Mouse (Mus musculus): ENCODE measurements around the gene Tvp23b.
A peak's percentile ranks its signal among the peaks of the same experiment; 100 is the strongest.

The Tvp23b gene

DNA sequence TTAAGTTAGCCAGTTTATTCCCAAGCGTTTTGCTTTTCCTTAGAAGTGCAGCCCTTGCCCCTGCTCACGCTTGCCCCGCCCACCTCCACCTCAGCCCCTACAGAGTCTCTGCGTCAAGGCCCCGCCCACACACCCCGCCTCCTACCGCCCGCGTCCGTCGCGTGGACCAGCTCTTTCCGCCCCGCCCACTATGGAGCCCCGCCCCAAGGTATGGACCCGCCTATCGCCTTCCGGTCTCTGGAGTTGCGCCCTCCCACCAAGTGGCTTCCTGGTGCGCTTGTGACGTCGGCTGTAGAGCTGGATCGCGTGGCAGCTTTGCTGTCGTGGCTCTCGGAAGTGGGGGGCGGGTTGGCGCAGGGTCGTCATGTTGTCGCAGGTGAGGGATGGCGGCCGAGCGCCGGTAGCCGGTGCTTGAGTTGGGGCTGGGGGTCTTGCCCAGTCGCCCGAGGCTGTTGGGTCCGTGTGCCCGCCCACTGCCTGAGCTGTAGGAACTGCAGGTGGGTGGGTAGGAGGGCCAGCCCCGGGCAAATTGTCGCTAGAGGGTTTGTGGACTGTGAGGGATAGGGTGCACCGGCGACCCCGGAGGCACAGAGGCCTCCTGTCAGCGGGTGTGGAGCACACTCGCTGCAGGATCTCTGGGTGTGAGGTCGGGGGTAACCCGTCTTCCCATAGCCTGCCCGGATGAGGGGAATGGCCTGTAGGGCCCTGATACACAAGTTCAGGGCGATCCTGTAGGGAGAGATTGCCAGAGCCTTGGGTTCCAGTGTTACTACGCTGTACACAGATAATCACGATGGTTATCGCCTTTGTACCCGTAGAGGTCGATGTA is at the start of gene Tvp23b:
Tvp23b (plus strand) TSS at position 236 of the 829 bp plus-strand sequence.
- peak; percentile 99 for DNase-seq (ENCODE audit: extremely low spot score, low spot score)

DNA sequence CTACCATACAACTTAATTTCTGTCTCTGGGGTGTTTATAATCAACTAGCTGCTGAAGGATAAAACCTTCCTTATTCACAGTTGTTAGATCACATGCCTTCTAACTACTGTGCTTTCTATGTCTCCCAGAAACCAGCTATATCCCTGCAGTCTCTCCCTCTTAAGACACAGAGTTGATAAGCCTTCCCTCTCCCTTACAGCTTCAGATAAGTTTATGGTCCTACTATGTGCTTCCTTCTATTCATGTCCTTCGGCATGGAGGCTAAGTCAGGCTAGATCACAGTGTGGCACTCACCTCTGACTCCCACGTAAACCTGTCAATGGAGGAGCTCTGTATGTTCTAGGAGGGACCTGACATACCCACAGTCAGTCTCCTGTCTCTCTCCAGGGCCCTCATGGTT is 48.9 kb upstream of the Tvp23b start:
- no peak for DNase-seq (ENCODE audit: extremely low spot score, low spot score)

DNA sequence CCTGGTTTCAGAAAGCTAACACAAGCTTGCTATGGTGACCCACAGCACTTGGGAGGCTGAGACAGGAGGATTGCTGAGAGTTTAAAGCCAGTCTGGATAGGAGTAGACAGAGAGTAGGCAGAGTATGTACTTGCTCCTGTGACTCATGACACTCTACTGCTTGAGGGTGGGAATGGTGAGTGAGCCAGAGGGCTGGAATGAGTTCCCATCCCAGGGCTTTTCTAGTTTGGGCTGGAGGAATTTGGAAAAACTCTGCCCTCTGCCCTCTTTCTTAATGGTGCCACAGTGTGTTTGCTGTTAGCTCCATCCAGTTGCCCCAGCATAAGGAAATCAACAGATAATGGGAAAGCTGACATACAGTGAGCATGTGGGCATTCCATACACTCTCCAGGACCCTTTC is 47.3 kb upstream of the Tvp23b start:
- DNase-seq (ENCODE audit: extremely low spot score, low spot score): no peak

DNA sequence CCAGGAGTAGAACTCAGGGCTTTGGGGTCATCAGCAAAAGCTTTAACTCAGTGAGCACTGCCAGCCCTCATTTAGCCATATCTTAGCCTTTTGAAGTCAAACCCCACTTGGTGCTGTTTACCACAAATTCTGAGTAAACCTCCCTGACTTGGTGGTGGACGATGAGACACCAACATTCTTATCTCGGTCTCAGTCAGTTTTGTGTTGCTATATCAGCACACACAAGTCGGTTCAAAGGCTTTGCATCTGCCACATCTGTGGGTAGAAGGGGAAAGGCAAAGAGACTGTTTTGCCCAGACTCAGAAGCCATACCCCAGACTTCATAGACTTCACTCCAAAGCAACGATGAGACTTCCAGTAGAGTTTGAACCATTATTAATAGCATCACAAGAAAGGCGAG is 34.7 kb upstream of the Tvp23b start:
- DNase-seq (ENCODE audit: extremely low spot score, low spot score): no peak

DNA sequence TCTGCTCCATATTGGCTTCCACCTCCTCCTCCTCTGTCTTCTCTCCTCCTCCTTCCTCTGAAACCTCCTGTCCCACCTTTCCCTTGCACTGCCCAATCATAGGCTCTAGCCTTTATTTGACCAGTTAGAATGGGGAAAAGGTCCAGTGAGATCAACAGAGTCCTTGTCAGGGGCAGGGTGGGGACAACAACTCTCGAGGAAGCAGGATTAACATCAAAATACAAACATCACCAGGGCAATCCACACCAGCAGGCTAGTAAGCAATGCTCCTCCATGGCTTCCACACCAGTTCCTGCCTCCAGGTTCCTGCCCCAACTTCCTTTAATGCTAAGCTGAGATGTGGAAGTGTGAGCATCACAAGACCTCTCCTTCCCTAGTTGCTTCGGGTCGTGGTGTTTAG is 33.5 kb upstream of the Tvp23b start:
- DNase-seq (ENCODE audit: extremely low spot score, low spot score): no peak

DNA sequence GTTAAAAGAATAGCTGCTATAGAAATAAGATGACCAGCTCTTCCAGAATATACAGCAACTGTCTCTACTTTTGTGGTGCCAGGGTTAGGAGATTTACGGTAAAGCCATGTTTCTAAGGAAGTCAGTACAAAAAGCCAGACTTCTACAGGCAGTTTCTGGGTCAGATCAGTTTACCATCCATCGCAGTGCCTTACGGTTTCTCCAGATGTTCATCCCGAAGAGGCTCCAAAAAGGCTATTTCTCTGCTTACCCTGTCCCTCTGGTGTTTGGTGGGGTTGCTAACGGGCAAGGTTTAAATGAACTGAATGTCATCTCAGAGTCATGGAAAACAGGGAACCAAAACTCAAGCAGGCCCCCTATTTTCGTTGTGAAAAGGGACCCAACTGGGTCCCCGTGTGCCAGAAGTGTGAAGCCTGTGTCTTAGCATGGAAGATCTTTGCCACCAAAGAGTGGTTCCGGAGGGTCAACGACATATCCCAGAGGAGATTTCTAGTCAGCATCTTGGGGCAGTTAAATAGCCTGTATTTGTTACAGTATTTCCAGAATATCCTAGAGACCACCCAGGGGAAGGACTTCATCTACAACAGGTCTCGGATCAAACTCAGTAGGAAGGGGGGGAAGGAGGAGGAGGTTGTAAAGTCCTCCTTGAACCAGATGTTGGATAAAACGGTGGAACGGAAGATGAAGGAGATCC is 32.1 kb upstream of the Tvp23b start, which contains the start of gene Fbxw10:
Fbxw10 (plus strand) TSS at position 109 of the 694 bp plus-strand sequence.
- DNase-seq (ENCODE audit: extremely low spot score, low spot score): peak; percentile 34

DNA sequence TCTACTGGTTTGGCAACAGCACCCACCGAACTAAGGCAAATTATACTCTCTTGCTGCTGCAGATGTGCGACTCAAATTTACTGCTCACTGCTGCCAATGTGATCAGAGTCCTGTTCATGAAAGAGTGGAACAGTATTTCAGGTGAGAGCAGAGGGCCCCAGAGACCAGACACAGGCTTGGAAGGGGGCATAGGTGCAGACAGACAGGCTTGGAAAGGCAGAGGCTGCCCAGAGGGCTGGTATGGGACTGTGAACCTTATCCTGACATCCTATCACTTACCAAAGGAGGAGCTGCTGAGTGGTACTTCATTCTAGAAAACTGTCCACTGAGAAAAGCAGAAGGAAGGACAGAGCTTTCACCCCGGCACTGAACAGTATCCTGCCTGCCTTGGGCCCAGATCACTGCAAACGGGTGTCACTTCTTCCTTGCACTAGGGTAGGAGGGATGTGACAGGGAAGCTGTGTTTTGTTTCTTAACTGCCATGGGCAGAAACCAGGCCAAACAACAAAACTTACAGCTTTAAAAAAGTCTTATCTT is 31.5 kb upstream of the Tvp23b start:
- DNase-seq (ENCODE audit: extremely low spot score, low spot score): no peak

DNA sequence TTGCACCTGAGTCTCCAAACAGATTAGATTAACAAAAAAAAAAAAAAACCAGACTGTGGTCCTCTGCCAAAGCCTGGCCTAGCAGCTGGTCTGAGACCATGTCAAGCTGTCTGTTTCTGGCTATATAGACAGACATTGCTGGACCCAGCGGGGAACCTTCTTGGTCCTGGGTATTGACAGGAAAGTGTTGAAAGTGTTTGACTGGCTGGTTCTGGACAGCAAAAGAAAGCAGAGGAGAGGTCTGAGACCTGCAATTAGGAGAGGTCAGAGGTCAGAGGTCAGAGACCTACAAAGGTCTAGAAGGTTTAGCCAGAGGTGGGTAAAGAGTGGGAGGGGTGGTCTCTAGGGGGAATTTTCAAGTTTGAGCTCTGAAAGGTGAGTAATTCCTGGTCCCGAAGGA is 31.0 kb upstream of the Tvp23b start:
- peak; percentile 21 for DNase-seq (ENCODE audit: extremely low spot score, low spot score)

DNA sequence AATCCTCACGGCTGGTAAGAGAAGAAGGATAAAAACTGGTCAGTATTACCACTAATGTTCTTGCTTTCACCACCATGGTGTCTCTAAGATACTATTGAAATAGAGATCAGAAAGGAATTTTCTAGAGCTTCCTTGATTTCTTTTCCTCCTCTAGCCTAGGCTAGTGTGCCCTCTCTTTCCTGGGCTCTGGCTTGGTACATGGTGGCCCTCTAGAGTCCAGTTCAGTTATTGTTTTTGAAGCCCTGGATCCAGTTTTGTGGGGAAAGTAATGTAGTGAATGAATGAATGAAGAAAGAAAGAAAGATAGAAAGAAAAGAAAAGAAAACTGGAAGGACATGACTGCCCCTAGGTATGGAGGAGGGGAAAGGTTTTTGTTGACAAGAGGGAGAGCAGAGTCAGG is 28.1 kb upstream of the Tvp23b start:
- DNase-seq (ENCODE audit: extremely low spot score, low spot score): no peak

DNA sequence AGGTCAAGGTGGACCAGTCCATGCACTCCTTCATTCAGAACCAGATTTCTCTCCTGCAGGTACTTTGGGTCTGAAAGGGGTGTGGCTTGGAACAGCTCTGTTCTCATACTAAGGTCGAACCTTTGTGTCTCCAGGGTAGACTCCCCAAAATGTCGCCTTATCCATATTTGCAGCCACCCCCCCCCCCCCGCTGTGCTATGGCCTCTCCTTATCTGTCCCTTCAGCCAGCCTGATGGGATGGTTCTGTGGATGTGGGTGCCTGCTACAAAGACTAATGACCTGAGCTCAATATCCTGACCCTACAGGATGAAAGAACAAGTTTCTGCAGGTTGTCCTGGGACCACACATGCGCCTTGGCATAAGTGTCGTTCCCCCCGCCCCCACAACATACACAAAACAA is 25.9 kb upstream of the Tvp23b start:
- no peak for DNase-seq (ENCODE audit: extremely low spot score, low spot score)

DNA sequence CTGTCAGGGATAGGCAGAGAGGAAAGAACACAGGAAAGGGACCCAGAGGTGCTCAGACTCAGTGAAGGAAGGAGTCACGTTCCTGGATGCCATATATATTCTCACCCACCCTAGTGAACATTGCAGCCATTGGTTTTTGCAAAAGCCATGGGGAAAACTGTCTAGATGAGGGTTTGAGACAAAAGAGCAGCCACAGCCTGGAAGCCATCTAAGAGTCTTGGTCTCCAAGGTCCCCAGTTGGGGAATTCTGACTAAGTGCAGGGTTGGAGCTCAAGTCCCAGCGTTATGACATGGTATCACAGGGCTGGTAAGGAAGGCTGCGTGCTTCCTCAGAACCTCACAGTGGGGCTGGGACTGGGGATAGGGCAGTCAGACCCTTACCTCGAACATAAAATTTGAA is 13.7 kb upstream of the Tvp23b start:
- no peak for DNase-seq (ENCODE audit: extremely low spot score, low spot score)

DNA sequence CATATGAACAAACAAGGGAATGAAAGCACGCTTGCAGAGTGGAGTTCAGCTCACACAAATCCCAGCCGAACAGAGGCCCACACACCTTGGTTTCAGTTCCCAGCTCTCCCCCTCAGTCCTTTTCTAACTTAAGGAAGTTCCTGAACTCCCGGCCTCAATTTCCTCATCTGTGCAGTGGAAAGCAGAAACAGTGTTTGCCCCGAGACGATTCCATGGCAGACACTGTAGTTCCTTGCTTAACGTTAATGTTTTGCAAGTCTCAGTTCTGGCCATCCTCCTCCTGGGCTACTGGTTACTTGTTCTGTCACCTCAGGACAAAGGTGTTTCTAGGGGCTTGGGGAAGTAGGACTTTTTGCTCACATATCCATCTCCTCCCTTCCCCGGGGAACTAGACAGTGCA is 12.6 kb upstream of the Tvp23b start:
- DNase-seq (ENCODE audit: extremely low spot score, low spot score): no peak

DNA sequence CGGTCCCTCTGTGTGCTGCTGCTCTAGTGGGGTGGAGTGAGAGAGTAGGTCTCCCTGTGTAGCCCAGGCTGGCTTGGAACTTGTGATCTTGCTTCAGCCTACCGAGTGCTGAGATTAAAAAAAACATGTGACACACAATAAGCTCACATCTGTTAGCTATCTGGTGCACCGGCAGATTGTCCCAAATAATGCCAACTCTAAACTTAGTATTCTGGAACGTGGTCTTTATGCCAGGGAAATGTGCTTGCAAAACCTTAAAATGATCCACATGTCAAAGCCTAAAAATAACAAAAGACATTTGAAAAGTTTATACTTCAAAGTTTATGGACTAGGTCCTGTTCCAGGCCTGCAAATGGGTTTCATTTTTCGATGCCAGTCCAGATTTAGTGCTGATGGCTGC is 10.1 kb upstream of the Tvp23b start:
- DNase-seq (ENCODE audit: extremely low spot score, low spot score): no peak

DNA sequence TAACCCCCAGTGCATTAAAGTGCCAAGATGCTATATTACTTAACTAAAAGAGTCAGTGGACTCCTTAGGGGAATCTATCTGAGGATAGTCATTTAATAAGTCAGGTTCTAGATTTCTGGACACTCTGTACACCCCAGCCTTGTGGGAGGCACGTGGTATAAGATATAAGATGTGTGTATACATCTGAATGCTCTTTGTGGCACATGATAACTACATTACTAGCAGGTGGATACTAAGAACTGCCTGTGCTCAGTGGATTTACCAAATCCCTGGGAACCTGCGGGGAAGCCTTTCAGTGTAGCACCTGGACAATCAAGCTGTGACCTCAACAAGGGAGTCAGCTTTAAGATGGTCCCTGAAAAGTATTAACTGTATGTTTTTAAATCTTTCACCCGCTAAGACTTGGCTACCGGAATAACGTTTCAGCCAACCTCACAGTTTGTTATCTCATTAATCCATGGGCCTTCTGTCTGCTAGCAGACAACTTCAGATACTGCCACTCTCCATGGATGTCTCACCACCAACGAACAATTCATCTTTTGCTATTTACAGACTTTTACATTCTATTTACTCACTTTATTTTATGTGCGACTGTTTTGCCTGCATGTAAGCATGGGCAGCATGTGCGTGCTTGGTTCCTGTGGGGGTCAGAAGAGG is 9.4 kb upstream of the Tvp23b start:
- DNase-seq (ENCODE audit: extremely low spot score, low spot score): no peak

DNA sequence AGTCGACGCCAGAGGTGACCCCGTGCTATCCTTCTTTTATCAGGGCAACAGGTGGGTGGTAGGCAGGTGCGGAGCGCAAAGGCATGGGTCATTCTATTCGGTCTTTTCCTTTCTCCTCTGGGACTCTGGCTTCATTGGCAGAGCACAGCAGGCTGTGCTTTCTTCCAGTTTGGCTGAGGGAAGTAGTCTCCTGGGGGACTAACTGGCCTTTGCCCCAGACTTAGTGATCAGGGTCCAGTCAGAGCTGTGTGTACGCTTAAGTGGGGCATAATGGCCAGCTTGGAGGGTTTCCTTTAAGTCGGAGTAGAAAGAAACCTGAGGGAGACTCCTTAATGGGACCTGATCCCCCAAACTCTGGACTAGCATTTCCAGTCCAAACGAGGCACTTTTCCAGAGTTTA is 5.8 kb upstream of the Tvp23b start:
- no peak for DNase-seq (ENCODE audit: extremely low spot score, low spot score)

DNA sequence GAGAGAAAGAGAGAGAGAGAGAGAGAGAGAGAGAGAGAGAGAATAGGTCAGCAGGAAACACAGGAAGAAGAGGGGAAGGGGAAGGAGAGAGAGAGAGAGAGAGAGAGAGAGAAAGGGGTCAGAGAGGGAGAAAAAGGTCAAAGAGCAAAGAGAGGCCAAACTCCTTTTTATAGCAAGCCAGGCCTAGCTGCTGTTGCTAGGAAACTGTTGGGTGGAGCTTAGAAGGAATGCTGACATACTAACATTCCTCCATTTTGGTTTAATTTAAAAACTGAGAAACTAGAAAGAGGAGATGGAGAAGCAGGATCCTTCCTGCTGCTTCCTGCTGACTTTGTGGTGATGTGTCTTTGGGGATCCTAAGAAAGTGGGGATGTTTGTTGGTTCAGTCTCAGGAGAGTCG is 3.6 kb upstream of the Tvp23b start:
- no peak for DNase-seq (ENCODE audit: extremely low spot score, low spot score)

DNA sequence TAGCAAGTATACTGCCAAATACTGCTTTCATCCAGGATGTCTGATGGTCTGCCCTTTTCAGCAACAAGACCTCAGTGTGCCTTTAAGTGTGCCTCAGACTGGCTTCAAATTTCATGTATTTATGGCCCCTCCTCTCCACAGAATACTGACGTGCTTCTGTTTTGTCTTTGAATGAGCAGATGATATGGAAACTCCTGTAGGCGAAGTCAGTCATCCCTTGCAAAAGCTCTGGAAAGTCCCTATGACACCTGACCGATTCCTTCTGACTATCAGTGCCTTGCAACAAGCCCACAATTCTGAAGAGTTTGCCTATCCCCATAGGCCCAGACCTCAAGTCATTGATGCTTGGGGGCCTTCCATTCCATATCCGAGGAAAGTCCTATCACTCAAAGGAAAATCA is 2.8 kb upstream of the Tvp23b start:
- no peak for DNase-seq (ENCODE audit: extremely low spot score, low spot score)

DNA sequence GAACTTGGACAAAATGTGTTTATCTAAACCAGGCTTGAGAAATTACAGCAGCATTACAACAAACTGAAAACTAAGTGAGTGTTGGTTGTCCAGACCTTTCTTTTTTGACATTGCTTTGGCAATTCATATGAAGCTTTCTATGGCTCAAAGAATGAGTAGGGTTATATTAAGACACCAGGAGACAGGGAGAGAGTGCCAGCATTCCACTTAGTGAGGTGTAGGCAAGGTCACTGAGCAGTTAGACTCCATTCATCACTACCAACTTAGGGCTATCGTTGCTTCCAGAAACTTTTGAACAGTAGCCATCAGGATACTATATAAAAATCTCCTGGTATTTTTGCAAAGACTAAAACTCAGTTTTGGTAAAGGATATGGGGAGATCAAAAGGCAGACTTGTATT is 1.9 kb upstream of the Tvp23b start:
- DNase-seq (ENCODE audit: extremely low spot score, low spot score): no peak

DNA sequence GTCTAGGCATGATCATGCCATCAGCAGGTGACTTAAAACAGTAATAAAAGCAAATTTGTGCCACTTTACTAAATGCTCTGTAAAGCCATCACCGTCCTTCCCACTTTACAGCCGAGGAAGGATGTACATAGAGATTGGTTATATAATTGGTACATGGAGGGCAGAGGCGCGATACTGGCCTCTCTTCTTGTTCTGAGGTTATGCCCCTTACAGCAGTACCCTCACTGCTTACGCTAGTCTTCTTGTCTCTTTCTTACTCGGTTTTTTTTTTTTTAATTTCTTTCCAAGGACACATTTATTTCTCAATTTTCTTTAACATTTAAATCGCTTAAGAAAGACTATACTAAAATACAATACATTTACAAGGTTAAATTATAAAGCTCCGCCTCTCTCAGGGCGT is 527 bp upstream of the Tvp23b start:
- DNase-seq (ENCODE audit: extremely low spot score, low spot score): no peak

DNA sequence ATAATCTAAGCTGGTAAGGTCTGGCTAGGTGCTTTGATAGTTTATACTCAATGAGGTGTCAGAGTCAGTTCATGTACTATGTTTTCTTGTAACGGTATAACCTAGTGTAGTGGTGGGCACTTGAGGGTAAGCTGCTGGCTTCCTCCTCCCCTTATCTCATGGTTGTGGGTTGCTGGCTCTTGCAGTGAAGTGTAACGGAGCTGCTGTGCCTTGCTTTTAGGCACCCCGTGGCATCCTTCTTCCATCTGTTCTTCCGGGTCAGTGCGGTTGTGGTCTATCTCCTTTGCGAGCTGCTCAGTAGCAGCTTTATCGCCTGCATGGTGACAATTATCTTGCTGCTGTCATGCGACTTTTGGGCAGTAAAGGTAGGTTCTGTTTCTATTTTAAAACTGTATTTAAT is 4.2 kb downstream of the Tvp23b start:
- no peak for DNase-seq (ENCODE audit: extremely low spot score, low spot score)

DNA sequence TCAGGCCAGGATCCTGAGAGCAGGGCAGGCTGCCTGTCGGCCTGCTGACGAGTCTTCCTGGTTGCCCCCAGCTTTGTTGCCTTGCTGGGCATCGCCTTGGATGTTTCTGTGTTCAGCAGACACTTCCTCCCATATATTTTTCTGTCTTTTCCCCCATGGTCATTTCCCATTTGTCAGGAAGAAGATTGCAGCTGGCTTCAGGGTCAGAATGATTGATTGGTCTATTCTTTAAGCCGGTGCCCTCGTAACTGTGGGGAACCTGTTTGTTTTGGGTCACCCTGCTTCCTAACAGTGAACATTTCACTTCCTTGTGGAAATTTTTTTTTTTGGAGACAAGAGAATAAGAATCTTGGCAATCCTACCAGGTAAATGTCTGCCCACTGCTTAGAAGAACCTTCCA is 6.1 kb downstream of the Tvp23b start:
- no peak for DNase-seq (ENCODE audit: extremely low spot score, low spot score)

DNA sequence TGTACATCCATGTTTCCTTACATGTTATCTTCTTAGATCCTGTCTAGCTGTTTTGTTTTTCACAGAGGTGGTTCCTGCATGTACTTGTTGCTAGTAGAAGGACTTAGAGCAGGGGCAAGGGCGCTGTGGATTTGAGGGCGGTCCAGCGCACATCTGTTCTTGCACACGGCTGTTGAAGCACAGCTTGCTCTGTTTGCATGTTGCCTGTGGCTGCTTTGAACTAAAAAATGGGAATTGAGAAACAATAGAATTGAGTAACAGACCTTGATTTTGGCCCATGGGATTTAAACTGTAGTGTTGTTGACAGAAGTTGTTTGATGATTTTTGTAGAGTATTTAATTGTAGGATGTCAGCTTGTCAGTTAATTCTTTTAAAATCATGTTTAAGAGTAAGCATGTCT is 11.5 kb downstream of the Tvp23b start:
- no peak for DNase-seq (ENCODE audit: extremely low spot score, low spot score)
